Mouse (Mus musculus) left cerebral cortex, adult 2 months (tissue): ENCODE measurements around the gene Cntd1. TPM values are rescaled to one million over a fixed set of nuclear protein-coding genes. Genes with fewer than 3 reads are reported as not detected.

Experiments
- DNase-seq, 2 experiments: peaks; one replicate each; pipeline ENCODE4 v3.0.0; 2021 to 2022; ENCODE audit warnings: low spot score in 2 of 2, mixed read lengths in 1 of 2; ENCODE audit errors: extremely low spot score in 1 of 2
- H3K27ac ChIP-seq: fragments of 200-600 bp; 2 replicates; pipeline ENCODE4 v1.8.1; 2022
- H3K4me3 ChIP-seq: fragments of 200-600 bp; 2 replicates; pipeline ENCODE4 v1.8.1; 2022
- CTCF ChIP-seq: fragments of 200-600 bp; IDR thresholded peaks from 2 replicates; pipeline ENCODE4 v1.8.1; 2022; ENCODE audit warnings: antibody characterized with exemption, mild to moderate bottlenecking, moderate library complexity
- intact Hi-C: fragments of 180-260 bp; cut with DNase I; formaldehyde crosslinking; loops from one replicate; pipeline ENCODE4 v1.15.1; 2025
- long read RNA-seq, 2 experiments: library from polyadenylated mRNA; stranded (forward); transcript quantifications; one replicate each; pipeline ENCODE4 v2.0.0; 2021; ENCODE audit warnings: borderline mapping rate in 2 of 2
- total RNA-seq, 2 experiments: library from RNA; stranded (reverse); gene quantifications; 2 replicates each; pipeline ENCODE4 v1.2.3; 2021

Cntd1 gene
- total RNA-seq: under 1 TPM; 0.44 to 0.81 TPM
- long read RNA-seq, experiment 1: 0 reads
- long read RNA-seq, experiment 2: 0 reads

DNA sequence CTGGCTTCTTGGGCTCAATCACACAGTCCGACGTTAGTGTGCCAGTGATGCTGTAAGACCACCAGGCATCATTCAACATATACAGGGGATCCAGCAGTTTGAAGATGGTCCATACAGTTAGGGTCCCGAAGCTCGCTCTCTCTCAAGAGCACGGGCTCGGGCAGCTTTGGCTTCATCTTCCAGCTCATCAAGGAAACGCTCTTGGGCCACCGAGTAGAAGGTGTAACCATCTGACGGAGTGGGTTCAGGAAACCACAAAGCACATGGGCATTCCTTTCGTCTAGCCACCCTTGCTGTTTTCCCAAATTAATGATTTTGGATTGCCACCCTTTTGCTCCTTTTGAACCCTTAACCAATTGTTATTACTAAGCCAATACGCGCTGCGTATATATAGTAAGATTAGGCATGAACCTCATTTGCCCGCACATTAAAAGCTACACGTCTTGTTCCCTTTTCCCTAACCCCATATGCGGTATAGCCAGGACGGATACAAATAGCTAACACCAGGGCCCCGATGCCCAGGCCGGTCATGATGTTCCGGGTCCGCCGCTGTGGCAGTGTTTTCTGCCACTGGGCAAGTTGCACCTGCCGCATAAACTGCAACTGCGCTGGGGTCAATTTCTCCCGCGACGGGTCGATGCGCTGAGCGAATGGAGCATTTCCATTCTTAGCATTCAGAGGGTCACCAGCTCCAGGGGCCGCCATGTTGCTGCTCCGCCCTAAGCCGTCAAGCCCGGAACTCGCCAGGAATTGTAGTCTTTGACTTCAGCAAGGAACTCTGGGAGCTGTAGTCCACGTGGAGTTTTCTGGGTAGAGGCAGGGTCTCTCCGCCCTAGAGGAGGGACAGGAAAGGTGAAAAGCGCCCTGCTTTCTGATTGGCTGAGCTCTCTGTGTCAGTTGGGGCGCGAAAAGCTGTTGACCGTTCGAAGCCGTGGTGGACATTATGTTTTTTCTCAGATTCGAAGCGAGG lies at the start of gene Cntd1, which contains the start of gene Coa3:
Gene Cntd1 (plus strand): TSS at position 790 of the 970 bp plus-strand sequence.
Gene Coa3 (minus strand): TSS at position 892 of the 970 bp plus-strand sequence.
- TF ChIP-seq CTCF: peak; percentile 7
- intact Hi-C loops: loop anchor here (2.0 kb wide), 1 partner anchor 26 kb away; the partner anchor contains the start of gene Vps25
- H3K4me3 ChIP-seq: peak within 1 kb of the TSS; percentile 84
- H3K27ac ChIP-seq: peak within 1 kb of the TSS; percentile 91
- DNase-seq: peak; percentile 80 to 83

DNA sequence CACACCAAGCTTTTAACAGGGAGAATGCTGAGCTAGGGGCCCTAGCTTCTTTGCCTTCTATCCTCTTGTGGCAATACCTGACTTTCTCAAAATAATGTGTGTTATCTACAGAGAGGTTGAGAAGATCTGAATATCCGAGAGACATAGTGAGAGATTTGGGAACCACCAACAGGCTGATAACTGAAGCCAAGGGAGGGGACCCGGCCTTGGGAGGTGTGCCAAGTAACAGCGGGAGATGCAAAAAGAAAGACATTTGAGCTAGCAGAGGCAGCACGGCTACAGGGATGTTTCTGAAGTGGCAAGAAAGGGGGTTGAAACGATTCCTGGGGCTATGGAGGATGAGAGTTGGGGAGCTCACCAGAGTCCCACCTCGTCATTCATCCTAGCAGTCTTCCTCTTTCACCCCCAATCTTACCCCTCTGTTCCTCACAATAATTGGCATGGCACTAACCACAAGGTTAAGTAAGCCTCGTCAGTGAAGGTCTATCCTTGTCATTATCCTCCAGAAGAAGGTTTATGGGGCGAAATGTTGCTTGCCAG lies 49.4 kb upstream of the Cntd1 start:
- Histone ChIP-seq H3K4me3 (no peak overlapping the region), H3K27ac (peak overlapping the region; percentile 86)
- DNase-seq: no peak
- intact Hi-C loops: no loop called here
- no peak for TF ChIP-seq CTCF

DNA sequence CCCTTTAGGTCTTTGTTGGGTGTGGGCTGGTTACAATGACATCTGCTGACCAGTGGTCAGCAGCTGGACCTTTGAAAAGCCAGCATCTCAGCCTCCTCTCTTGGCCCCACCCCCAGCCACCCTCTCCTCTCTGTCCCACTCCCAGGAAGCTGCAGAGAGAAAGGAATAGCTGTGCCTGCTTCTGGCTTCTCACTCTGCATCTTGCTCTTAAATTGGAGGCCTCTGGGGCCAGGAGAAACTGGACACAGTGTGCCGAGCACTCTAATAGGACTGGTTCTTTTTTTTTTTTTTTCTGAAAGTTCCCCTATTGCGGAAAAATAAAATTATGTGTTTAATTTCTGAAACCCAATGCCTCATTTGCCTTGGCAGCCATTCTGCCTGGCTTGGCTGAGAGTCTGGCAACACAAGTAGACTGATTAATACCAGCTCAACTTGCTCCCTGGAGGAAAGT lies 48.7 kb upstream of the Cntd1 start:
- Histone ChIP-seq H3K4me3 (no peak overlapping the region), H3K27ac (peak overlapping the region; percentile 86)
- TF ChIP-seq CTCF: no peak
- DNase-seq: no peak
- intact Hi-C loops: no loop called here

DNA sequence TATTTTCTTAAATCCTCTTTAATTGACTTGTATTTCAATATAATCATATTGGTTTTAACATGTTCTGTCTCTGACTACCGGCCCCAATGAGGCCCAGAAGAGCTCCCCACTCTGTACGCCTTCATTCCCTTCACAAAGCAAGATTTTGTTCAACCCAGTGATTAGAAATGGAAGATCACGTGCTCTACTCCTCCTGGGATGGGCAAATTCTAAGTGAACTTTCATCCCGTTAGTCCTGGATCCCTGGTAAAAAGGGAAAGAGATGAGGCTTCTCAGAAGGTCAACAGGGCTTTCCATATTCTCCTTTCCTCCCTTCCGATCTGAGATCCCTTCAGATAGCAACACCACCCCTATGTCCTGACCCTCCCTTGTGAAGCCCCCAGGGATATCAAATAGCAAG lies 48.3 kb upstream of the Cntd1 start:
- no peak for TF ChIP-seq CTCF
- Histone ChIP-seq H3K27ac (peak overlapping the region; percentile 86), H3K4me3 (no peak overlapping the region)
- DNase-seq: no peak
- intact Hi-C loops: no loop called here

GRCm38 (mm10) chr11:101230991-101231871 lies 47.6 kb upstream of the Cntd1 start:
- intact Hi-C loops: no loop called here
- H3K4me3 ChIP-seq: peak overlapping the region; percentile 22
- DNase-seq: peak in 1 of 2 experiments; percentile 21

DNA sequence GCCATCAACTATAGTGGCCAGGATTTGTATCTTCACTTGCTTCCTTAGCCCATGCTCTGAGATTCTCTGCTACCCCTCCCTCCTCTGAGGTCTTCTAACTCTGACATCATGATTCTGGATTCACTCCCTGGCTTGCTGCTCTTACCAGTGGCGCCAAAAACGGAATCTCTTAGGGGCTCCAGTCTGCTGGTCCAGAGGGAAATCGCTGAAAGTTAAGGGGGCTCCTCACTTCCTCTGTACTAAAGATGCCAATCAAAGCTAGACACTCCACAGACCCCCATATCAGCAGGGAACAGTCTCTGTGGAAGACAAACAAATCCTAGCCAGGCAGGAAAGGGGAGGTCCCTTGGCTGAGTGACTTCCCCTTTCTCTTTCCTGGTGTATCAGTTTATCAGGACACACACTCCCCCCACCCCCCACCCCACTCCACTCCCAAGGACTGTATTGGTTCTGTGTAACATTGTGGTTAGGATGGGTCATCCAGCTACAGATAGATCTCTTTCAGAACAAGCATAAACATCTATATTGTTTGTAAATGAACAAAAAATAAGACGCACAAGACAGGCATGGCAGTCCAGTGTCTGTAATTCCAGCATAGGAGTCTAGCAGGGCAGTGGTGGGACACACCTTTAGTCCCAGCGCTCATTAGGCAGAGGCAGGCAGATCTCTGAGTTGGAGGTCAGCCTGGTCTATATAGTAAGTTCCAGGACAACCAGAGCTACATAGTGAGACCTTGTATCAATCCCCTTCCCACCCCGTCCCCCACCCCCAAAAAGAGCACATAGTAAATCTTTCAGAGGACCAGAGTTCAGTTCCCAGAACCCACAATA lies 46.6 kb upstream of the Cntd1 start:
- intact Hi-C loops: no loop called here
- no peak for TF ChIP-seq CTCF
- Histone ChIP-seq H3K4me3 (peak overlapping the region; percentile 21), H3K27ac (peak overlapping the region; percentile 86)
- DNase-seq: no peak

More at GRCm38 (mm10) chr11:101230991-101231871, 47.6 kb upstream of the Cntd1 start:
- peak overlapping the region; percentile 86 for H3K27ac ChIP-seq
- TF ChIP-seq CTCF: no peak; the same call in 1 of the 2 replicates

DNA sequence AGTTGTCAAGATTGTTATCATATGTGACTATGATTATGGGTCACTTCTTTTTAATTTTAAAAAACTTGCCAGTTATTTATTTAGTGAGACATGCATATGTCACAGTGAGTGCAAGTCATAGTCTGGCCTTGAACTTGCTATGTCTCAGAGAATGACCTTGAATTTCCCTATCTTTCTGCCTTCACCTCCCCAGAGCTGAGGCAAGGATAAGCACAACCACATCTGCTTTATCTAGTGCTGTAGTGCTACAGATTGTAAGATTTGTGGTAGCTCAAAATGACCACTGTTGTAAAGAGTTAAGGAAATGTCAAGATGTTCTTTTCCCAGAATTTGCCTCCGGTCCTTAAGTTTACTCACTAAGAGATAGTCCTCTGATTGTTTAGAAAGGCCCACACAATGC lies 45.6 kb upstream of the Cntd1 start:
- DNase-seq: no peak
- TF ChIP-seq CTCF: no peak
- Histone ChIP-seq H3K27ac (no peak overlapping the region), H3K4me3 (no peak overlapping the region)
- intact Hi-C loops: no loop called here

DNA sequence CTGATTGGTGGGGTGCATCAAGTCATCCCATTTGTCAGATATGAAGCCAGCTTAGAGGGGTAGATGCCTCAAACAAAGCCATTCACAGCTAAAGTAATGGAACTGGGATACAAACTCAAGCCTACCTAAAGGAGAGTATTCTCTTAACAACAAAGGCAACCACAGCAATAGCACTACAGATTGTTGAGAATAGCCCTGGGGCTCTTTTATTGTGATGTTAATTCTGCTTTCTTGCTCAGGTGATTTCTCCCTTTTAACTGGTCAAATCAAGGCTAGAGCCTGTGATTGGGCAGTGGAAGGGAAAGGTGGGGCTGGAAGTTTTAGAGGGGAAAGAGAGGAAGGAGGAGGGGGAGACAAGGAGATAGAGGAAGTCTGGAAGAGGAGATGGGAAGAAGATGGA lies 44.7 kb upstream of the Cntd1 start:
- DNase-seq: no peak
- intact Hi-C loops: no loop called here
- no peak for TF ChIP-seq CTCF
- Histone ChIP-seq H3K27ac (no peak overlapping the region), H3K4me3 (no peak overlapping the region)

- DNase-seq: no peak
- Histone ChIP-seq H3K4me3 (no peak overlapping the region), H3K27ac (no peak overlapping the region)
- intact Hi-C loops: no loop called here
- TF ChIP-seq CTCF: peak; percentile 3
Measured at GRCm38 (mm10) chr11:101235429-101235828, 43.4 kb upstream of the Cntd1 start.

DNA sequence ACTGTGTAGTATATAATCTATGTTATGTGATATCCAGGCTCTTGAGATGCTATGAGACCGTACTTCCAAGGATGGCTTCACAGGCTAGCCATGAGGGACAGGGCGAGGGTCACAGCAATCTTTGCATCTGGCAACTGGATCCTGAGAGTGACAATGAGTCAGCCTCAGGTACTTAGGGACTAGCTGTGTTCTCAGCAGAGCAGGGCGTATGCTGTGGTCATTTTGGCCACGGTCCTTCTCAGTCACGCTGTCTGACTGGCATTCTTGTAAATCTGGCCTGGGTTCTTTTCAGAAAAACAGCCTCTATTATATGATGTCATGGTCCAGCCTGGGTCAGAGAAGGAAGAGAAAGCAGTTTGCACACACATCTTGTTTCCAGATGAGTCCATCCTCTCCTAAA lies 42.0 kb upstream of the Cntd1 start:
- intact Hi-C loops: no loop called here
- H3K4me3 ChIP-seq: no peak overlapping the region
- no peak for DNase-seq
- TF ChIP-seq CTCF: no peak
- no peak overlapping the region for H3K27ac ChIP-seq
